Mouse (Mus musculus) embryonic facial prominence, embryonic 10.5 days (tissue): Measurements from ENCODE around the gene Ugt1a6b. TPM values are rescaled to one million over a fixed set of nuclear protein-coding genes. Genes with fewer than 3 reads are reported as not detected.

Experiments used
- DNase-seq: peaks from one replicate; pipeline ENCODE4 v3.0.0-alpha.2; 2017; ENCODE audit warnings: low spot score
- H3K27ac ChIP-seq: fragments of 300-500 bp; sonication (generic); replicated peaks from 2 replicates; pipeline ENCODE4 v1.5.1; 2016; ENCODE audit warnings: mild to moderate bottlenecking
- H3K27me3 ChIP-seq: fragments of 300-500 bp; sonication (generic); replicated peaks from 2 replicates; pipeline ENCODE4 v1.6.1; 2016; ENCODE audit warnings: low read depth, mild to moderate bottlenecking; ENCODE audit not compliant: poor library complexity, severe bottlenecking
- H3K36me3 ChIP-seq: fragments of 300-500 bp; sonication (generic); replicated peaks from 2 replicates; pipeline ENCODE4 v1.6.1; 2016; ENCODE audit warnings: mild to moderate bottlenecking, moderate library complexity
- H3K4me1 ChIP-seq: fragments of 300-500 bp; sonication (generic); 2 replicates; pipeline ENCODE4 v1.6.1; 2016
- H3K4me3 ChIP-seq: fragments of 300-500 bp; sonication (generic); 2 replicates; pipeline ENCODE4 v1.5.1; 2016; ENCODE audit warnings: mild to moderate bottlenecking, moderate library complexity
- H3K9me3 ChIP-seq: fragments of 300-500 bp; sonication (generic); 2 replicates; pipeline ENCODE4 v1.6.1; 2016; ENCODE audit warnings: mild to moderate bottlenecking
- WGBS: fragments of 180-500 bp; shearing (Covaris S2); methylation state at CpG from one replicate; pipeline ENCODE4 v1.1.7; 2016; 5-methylcytosine and 5-hydroxymethylcytosine counted together
- polyA plus RNA-seq: library from polyadenylated mRNA; unstranded; fragments of >200 nt; fragmentation: Nextera tagmentation; extraction: Ambion mirVana; gene quantifications from 2 replicates; pipeline ENCODE4 v1.2.1, GENCODE M21; 2016

Ugt1a6b gene
- polyA plus RNA-seq, 1 experiment from 2014 or later, result not detected

- H3K9me3 ChIP-seq, result peaks cover 72% of the 10 kb centered on the region
- peaks cover 97% of the 10 kb centered on the region for H3K36me3 ChIP-seq
- H3K4me1 ChIP-seq, result no peaks in the 10 kb centered on the region
- no peak for DNase-seq
- H3K4me3 ChIP-seq, result no peak overlapping the region
- no peak overlapping the region for H3K27ac ChIP-seq
- 89% methylated on average over 13 of the region's 13 CpGs for WGBS
- no peaks in the 10 kb centered on the region for H3K27me3 ChIP-seq
Measured at GRCm38 (mm10) chr1:88266123-88266522, 163.1 kb downstream of the Ugt1a6b start.

DNA sequence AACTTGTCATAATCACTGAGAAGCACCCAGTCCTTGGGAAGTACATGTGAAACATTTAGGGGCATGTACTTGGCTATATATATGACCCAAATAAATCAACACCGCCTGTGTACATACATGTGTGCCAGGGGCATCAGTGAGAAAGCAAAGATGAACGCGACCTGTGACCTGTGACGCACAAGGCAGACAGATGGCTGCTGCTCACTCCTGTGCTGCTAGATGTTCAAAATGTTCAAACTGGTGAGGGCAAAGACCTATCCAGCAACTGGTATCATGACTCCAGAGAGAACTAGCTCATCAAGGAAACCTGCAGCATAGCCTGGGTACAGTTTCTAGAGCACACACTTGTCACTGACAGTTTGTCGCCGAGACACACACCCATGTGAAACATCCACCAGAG, 164.4 kb downstream of the Ugt1a6b start:
- Histone ChIP-seq H3K27ac (no peak overlapping the region), H3K4me3 (no peak overlapping the region), H3K9me3 (peaks cover 60% of the 10 kb centered on the region), H3K36me3 (peaks cover 97% of the 10 kb centered on the region), H3K27me3 (no peaks in the 10 kb centered on the region), H3K4me1 (no peaks in the 10 kb centered on the region)
- no peak for DNase-seq
- WGBS, result 92% methylated on average over 6 of the region's 6 CpGs

- H3K4me1 ChIP-seq, result no peaks in the 10 kb centered on the region
- DNase-seq, result no peak
- no peak overlapping the region for H3K4me3 ChIP-seq
- whole genome bisulfite sequencing, result 85% methylated on average over 6 of the region's 6 CpGs
- H3K36me3 ChIP-seq, result peaks cover 97% of the 10 kb centered on the region
- H3K27me3 ChIP-seq, result no peaks in the 10 kb centered on the region
- no peak overlapping the region for H3K27ac ChIP-seq
- H3K9me3 ChIP-seq, result peaks cover 59% of the 10 kb centered on the region
Measured at GRCm38 (mm10) chr1:88268070-88268469, 165.0 kb downstream of the Ugt1a6b start.

Other genes starting within 250 kb of the Ugt1a6b start
- gene Dgkd, start 250.0 kb upstream of the Ugt1a6b start, polyA plus RNA-seq, result 39.3 and 41.3 TPM in 2 replicates
- gene Usp40, start 94.7 kb upstream of the Ugt1a6b start, polyA plus RNA-seq, result 36.7 and 37.5 TPM in 2 replicates
- gene Ugt1a10, start 47.9 kb upstream of the Ugt1a6b start, polyA plus RNA-seq, result not detected in 2 replicates
- gene Ugt1a9, start 32.5 kb upstream of the Ugt1a6b start, polyA plus RNA-seq, result not detected in 2 replicates
- gene Ugt1a8, start 15.4 kb upstream of the Ugt1a6b start, polyA plus RNA-seq, result not detected in 2 replicates
- 0.15 and 0.36 TPM in 2 replicates for gene Ugt1a7c, start 8.2 kb upstream of the Ugt1a6b start, polyA plus RNA-seq
- gene Ugt1a6a, start 31.6 kb downstream of the Ugt1a6b start, polyA plus RNA-seq, result 0.04 and 0.45 TPM in 2 replicates
- gene Ugt1a5, start 62.8 kb downstream of the Ugt1a6b start, polyA plus RNA-seq, result not detected in 2 replicates
- gene Ugt1a2, start 97.3 kb downstream of the Ugt1a6b start, polyA plus RNA-seq, result not detected in 2 replicates
- 10.6 and 12.2 TPM in 2 replicates for gene Dnajb3, start 102.5 kb downstream of the Ugt1a6b start, polyA plus RNA-seq
- not detected in 2 replicates for gene Ugt1a1, start 108.7 kb downstream of the Ugt1a6b start, polyA plus RNA-seq
- 1.0 and 1.1 TPM in 2 replicates for gene Mroh2a, start 123.7 kb downstream of the Ugt1a6b start, polyA plus RNA-seq
- 219 and 220 TPM in 2 replicates for gene Hjurp, start 174.4 kb downstream of the Ugt1a6b start, polyA plus RNA-seq
- gene Trpm8, start 174.4 kb downstream of the Ugt1a6b start, polyA plus RNA-seq, result not detected in 2 replicates